Mouse (Mus musculus) ES-E14 (cell line): ENCODE data around the gene Atoh8. TPM values are rescaled to one million over a fixed set of nuclear protein-coding genes. Genes with fewer than 3 reads are reported as not detected.

Source experiments
- DNase-seq: peaks from one replicate; pipeline ENCODE4 v3.0.0-alpha.2; 2013; ENCODE audit warnings: low read depth, low spot score
- H3K27ac ChIP-seq: 2 replicates; pipeline ENCODE4 v1.5.1; 2012; ENCODE audit warnings: low read depth, mild to moderate bottlenecking, low read length, moderate library complexity, mixed read lengths; ENCODE audit not compliant: poor library complexity, insufficient read depth, severe bottlenecking
- H3K36me3 ChIP-seq: 2 replicates; pipeline ENCODE4 v1.6.1; 2012; ENCODE audit warnings: mild to moderate bottlenecking, low read length, moderate library complexity, mixed read lengths; ENCODE audit not compliant: control insufficient read depth, poor library complexity, insufficient read depth, severe bottlenecking
- H3K4me1 ChIP-seq, 2 experiments: fragments of 150-350 bp in 1 of 2; sonication (generic) in 1 of 2; 2 replicates each; pipeline ENCODE4 v1.6.1; 2012; ENCODE audit warnings: low read length in 2 of 2, mild to moderate bottlenecking in 1 of 2, mixed read lengths in 1 of 2; ENCODE audit not compliant: control insufficient read depth in 2 of 2, insufficient read depth in 2 of 2, poor library complexity in 1 of 2
- H3K4me3 ChIP-seq, 2 experiments: fragments of 150-350 bp in 1 of 2; sonication (generic) in 1 of 2; 2 replicates each; pipeline ENCODE4 v1.5.1; 2012; ENCODE audit warnings: low read length in 2 of 2, low read depth in 1 of 2, mild to moderate bottlenecking in 1 of 2, mixed read lengths in 1 of 2; ENCODE audit not compliant: insufficient read depth in 1 of 2, poor library complexity in 1 of 2, severe bottlenecking in 1 of 2
- H3K9ac ChIP-seq: 2 replicates; pipeline ENCODE4 v1.6.1; 2012; ENCODE audit warnings: low read depth, mild to moderate bottlenecking, low read length, mixed read lengths; ENCODE audit not compliant: poor library complexity, insufficient read depth, severe bottlenecking
- H3K9me3 ChIP-seq: fragments of 150-350 bp; sonication (generic); 2 replicates; pipeline ENCODE4 v1.6.1; 2012; ENCODE audit warnings: low read depth, mild to moderate bottlenecking, low read length; ENCODE audit not compliant: control insufficient read depth, insufficient read depth
- CHD2 ChIP-seq: IDR thresholded peaks from 2 replicates; pipeline ENCODE4 v1.6.1; 2014; ENCODE audit warnings: mild to moderate bottlenecking, low read depth, low read length, inconsistent platforms
- HCFC1 ChIP-seq: IDR thresholded peaks from 2 replicates; pipeline ENCODE4 v1.6.1; 2012; ENCODE audit warnings: low read length, inconsistent platforms, borderline replicate concordance; ENCODE audit not compliant: insufficient read depth
- MAFK ChIP-seq: IDR thresholded peaks from 2 replicates; pipeline ENCODE4 v1.6.1; 2014; ENCODE audit warnings: mild to moderate bottlenecking, low read depth, low read length, inconsistent platforms; ENCODE audit not compliant: insufficient read depth
- ZC3H11A ChIP-seq: IDR thresholded peaks from 2 replicates; pipeline ENCODE4 v1.6.1; 2012; ENCODE audit warnings: low read depth, mild to moderate bottlenecking, inconsistent platforms, low read length, borderline replicate concordance
- ZNF384 ChIP-seq: IDR thresholded peaks from 2 replicates; pipeline ENCODE4 v1.6.1; 2012; ENCODE audit warnings: low read depth, low read length, inconsistent platforms
- in situ Hi-C, 2 experiments: fragments of 600-800 bp; cut with MboI; formaldehyde crosslinking; loops; one replicate each; pipeline ENCODE4 v1.15.1; 2025; ENCODE audit warnings: low sequenced_read_pairs in 2 of 2, inconsistent platforms in 1 of 2; ENCODE audit not compliant: unreplicated experiment in 2 of 2
- total RNA-seq: library from RNA; depleted of rRNA; stranded (reverse); fragments of 300-350 nt; gene quantifications from 2 replicates; pipeline ENCODE4 v1.2.3, GENCODE M21; 2012

Atoh8 gene
- total RNA-seq, 1 experiment, result 1.0 TPM

GRCm38 (mm10) chr6:72203279-72203678 is 32.1 kb downstream of the Atoh8 start:
- Histone ChIP-seq H3K27ac (no peak overlapping the region), H3K4me3 (no peak overlapping the region), H3K9ac (no peak overlapping the region), H3K4me1 (no peaks in the 10 kb centered on the region), H3K36me3 (no peaks in the 10 kb centered on the region), H3K9me3 (no peaks in the 10 kb centered on the region)
- no peak for DNase-seq
- in situ Hi-C loops, result no loop called here
- TF ChIP-seq ZNF384, result no peak
- no peak for TF ChIP-seq MAFK
- TF ChIP-seq HCFC1, result no peak
- TF ChIP-seq ZC3H11A, result no peak
- TF ChIP-seq CHD2, result no peak

DNA sequence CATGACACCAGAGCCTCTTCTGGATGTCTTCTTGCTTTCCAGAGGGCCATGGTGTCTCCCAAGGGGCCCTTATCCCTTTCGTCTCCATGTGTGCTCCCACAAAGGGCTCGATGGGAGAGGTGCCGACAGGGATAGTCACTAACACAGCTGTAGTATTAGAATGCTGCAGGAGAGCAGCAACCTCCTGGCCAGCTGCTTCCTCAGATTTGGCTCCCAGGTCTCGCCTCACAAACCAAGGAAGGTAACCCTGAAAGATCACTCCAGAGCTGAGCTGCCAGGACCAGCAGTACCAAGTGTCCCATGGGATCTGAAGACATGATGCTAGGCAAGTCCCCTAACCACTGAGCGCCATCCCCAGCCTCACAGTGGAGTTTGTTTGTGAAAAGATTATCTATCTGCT is 32.6 kb downstream of the Atoh8 start:
- Histone ChIP-seq H3K9ac (no peak overlapping the region), H3K4me1 (no peaks in the 10 kb centered on the region), H3K9me3 (no peaks in the 10 kb centered on the region), H3K27ac (no peak overlapping the region), H3K36me3 (no peaks in the 10 kb centered on the region), H3K4me3 (no peak overlapping the region)
- in situ Hi-C loops, result no loop called here
- TF ChIP-seq ZC3H11A, result no peak
- TF ChIP-seq CHD2, result no peak
- no peak for TF ChIP-seq MAFK
- no peak for TF ChIP-seq HCFC1
- no peak for TF ChIP-seq ZNF384
- DNase-seq, result no peak

DNA sequence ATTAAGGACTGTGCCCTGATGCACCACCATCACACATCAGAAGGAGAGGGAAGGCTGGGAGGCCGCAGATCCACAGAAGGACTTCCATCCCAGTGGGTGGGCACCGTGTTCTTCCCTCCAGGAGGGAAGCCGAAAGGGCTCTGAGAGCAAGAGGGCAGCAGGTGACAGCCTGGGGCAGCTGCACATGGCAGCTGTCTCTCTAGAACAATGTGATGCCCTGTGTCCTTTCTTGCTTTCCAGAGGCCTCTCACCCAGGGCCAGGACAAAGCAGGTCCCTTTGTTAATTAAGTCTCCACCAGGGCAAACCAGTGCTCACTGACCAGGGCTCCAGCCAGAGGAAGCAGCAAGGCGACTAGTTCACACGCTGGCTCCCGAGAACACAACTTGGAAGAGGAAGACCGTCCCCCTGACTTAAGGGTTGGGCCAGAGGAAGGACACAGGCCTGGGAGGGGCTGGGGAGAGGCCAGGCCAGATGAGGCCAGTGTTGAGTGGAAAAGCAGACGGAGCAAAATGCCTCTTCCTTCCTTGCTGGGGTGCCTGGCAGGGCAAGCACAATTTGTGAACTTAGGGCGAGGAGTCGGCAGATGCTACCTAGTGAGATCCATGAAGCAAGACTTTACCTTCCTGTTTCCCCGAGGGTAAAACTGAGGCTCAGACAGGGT is 34.7 kb downstream of the Atoh8 start:
- no peak for TF ChIP-seq MAFK
- no peak for TF ChIP-seq CHD2
- no peak for TF ChIP-seq HCFC1
- TF ChIP-seq ZNF384, result no peak
- no peak for TF ChIP-seq ZC3H11A
- in situ Hi-C loops, result no loop called here
- Histone ChIP-seq H3K4me1 (no peaks in the 10 kb centered on the region), H3K9ac (no peak overlapping the region), H3K9me3 (no peaks in the 10 kb centered on the region), H3K36me3 (no peaks in the 10 kb centered on the region), H3K4me3 (no peak overlapping the region), H3K27ac (no peak overlapping the region)
- DNase-seq, result no peak

DNA sequence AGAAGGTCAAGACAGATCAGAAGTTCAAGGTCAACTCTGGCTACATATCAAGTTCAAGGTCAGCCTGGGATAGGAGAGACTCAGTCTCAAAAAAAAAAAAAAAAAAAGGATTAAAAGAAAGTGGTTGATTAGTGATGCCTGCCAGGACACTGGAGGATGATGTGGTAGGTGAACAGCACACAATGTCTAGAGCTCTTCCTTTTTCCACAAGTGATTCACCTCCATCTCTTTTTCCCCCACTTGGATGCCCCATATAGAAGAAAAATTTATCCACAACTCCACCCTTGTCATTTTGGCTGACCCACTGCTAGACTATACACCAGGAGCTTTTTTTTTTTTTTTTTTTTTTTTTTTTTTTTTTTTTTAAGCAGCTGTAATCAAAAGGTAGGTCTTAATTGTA is 37.9 kb downstream of the Atoh8 start:
- no peaks in the 10 kb centered on the region for H3K9me3 ChIP-seq
- TF ChIP-seq ZC3H11A, result no peak
- peak; percentile 93 for TF ChIP-seq ZNF384
- in situ Hi-C loops, result no loop called here

GRCm38 (mm10) chr6:72196660-72197059 is 38.7 kb downstream of the Atoh8 start:
- no peak for DNase-seq
- no peak overlapping the region for H3K4me3 ChIP-seq
- TF ChIP-seq ZC3H11A, result no peak
- no peak for TF ChIP-seq CHD2
- TF ChIP-seq MAFK, result no peak
- no peak for TF ChIP-seq ZNF384
- no peak for TF ChIP-seq HCFC1
- no peaks in the 10 kb centered on the region for H3K9me3 ChIP-seq
- no peak overlapping the region for H3K9ac ChIP-seq
- H3K27ac ChIP-seq, result no peak overlapping the region
- in situ Hi-C loops, result no loop called here
- H3K4me1 ChIP-seq, result no peaks in the 10 kb centered on the region
- no peaks in the 10 kb centered on the region for H3K36me3 ChIP-seq

More for the DNA sequence above, 37.9 kb downstream of the Atoh8 start:
- Histone ChIP-seq H3K36me3 (no peaks in the 10 kb centered on the region), H3K9ac (no peak overlapping the region), H3K4me1 (no peaks in the 10 kb centered on the region), H3K4me3 (no peak overlapping the region), H3K27ac (no peak overlapping the region)
- DNase-seq, result no peak
